Mouse (Mus musculus): ENCODE data around the gene Rasgrp1. TPM values are rescaled to one million over a fixed set of nuclear protein-coding genes. Genes with fewer than 3 reads are reported as not detected.

Rasgrp1 gene
- 0.26 TPM for polyA plus RNA-seq (2015; fragmentation: Illumina TruSeq; extraction: RNeasy Lipid Tissue Mini Kit (QIAGEN cat#74804); ENCODE audit: insufficient read depth, low read depth, low replicate concordance)

GRCm38 (mm10) chr2:117342547-117343239 is at the start of gene Rasgrp1:
Gene Rasgrp1, minus strand, starts transcription at chr2:117343001.

GRCm38 (mm10) chr2:117249255-117250000 is 93.4 kb downstream of the Rasgrp1 start, which contains the start of gene Fam98b:
Gene Fam98b, plus strand, starts transcription at chr2:117249739.

Other genes starting within 250 kb of the Rasgrp1 start
- gene Spred1, start 221.6 kb downstream of the Rasgrp1 start, polyA plus RNA-seq (2015; fragmentation: Illumina TruSeq; extraction: RNeasy Lipid Tissue Mini Kit (QIAGEN cat#74804); ENCODE audit: insufficient read depth, low read depth, low replicate concordance): 5.4 TPM
- gene Fam98b, start 93.3 kb downstream of the Rasgrp1 start, polyA plus RNA-seq (2015; fragmentation: Illumina TruSeq; extraction: RNeasy Lipid Tissue Mini Kit (QIAGEN cat#74804); ENCODE audit: insufficient read depth, low read depth, low replicate concordance): 3.7 TPM

All from pancreas, adult 10 weeks (tissue).